Mouse (Mus musculus): ENCODE data around the gene Swap70. TPM values are rescaled to one million over a fixed set of nuclear protein-coding genes. Genes with fewer than 3 reads are reported as not detected.
"Not testable (repeated sequence)": the region's sequence is repeated elsewhere in the genome, so short reads cannot be mapped to it uniquely, and the experiment has no call there.

Swap70 gene
- polyA plus RNA-seq, 1 experiment from 2014 or later = 22.8 TPM

DNA sequence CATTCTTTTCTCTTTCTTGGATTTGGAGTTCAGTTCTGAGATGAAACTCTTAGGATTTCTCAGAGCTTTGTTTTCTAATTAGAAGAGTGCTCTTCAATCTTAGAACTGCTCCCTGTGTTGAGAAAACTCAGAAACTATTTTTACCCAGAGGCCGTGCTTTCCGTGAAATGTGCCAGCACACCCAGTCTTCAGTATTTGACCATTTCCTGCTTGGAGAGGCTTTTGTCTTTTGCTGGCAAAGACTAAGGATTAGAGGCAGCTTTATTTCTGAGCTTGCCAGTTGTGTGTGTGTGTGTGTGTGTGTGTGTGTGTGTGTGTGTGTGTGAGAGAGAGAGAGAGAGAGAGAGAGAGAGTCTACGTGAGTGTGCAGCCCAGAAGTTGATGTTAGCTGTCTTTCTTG lies 6.6 kb upstream of the Swap70 start:
- no peaks in the 10 kb centered on the region for H3K36me3 ChIP-seq
- 75% methylated on average over 3 of the region's 3 CpGs for WGBS
- no peak overlapping the region for H3K27ac ChIP-seq
- no peaks in the 10 kb centered on the region for H3K9me3 ChIP-seq
- H3K4me1 ChIP-seq = no peaks in the 10 kb centered on the region
- no peak overlapping the region for H3K4me3 ChIP-seq
- H3K27me3 ChIP-seq (ENCODE audit: insufficient read depth, poor library complexity, severe bottlenecking) = no peaks in the 10 kb centered on the region
- no peak for DNase-seq (ENCODE audit: low spot score)

DNA sequence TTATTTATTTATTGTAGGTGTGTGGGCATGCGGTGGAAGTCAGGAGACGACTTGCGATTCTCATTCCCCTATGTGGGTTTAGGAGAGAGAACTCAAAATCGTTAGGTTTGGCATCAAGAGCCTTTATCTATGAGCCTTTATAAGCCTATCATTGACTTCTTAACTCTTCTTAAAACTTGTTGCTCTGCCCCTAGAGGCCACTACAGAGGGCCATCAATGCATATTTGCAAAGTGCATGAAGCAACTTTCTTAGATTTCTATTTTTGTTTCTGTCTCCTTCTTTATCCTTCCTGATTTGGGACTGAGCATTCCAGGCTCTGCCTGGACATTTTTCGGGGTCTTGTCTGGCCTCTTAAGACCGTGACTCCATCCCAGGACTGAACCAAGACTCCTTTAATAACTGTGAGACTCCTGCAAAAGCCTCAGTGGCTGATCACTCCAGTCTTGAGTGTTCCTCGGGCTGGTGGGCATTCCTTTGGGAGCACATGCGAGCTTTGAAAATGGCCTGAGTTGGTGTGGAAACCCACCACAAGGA lies 393 bp upstream of the Swap70 start:
- no peak for DNase-seq (ENCODE audit: low spot score)
- H3K4me1 ChIP-seq = peaks cover 12% of the 10 kb centered on the region
- WGBS = 15% methylated on average over 8 of the region's 8 CpGs
- no peaks in the 10 kb centered on the region for H3K9me3 ChIP-seq
- H3K27me3 ChIP-seq (ENCODE audit: insufficient read depth, poor library complexity, severe bottlenecking) = no peaks in the 10 kb centered on the region
- H3K4me3 ChIP-seq = peak overlapping the region; percentile 86
- H3K27ac ChIP-seq = peak overlapping the region; percentile 98
- H3K36me3 ChIP-seq = peaks cover 8% of the 10 kb centered on the region

- H3K4me1 ChIP-seq = peaks cover 12% of the 10 kb centered on the region
- 23% methylated on average over 12 of the region's 12 CpGs for WGBS
- no peak for DNase-seq (ENCODE audit: low spot score)
- H3K9me3 ChIP-seq = no peaks in the 10 kb centered on the region
- H3K36me3 ChIP-seq = peaks cover 14% of the 10 kb centered on the region
- H3K27ac ChIP-seq = peak overlapping the region; percentile 98
- H3K4me3 ChIP-seq = peak overlapping the region; percentile 86
- H3K27me3 ChIP-seq (ENCODE audit: insufficient read depth, poor library complexity, severe bottlenecking) = no peaks in the 10 kb centered on the region
Measured at GRCm38 (mm10) chr7:110222583-110223182, 1.2 kb downstream of the Swap70 start.

DNA sequence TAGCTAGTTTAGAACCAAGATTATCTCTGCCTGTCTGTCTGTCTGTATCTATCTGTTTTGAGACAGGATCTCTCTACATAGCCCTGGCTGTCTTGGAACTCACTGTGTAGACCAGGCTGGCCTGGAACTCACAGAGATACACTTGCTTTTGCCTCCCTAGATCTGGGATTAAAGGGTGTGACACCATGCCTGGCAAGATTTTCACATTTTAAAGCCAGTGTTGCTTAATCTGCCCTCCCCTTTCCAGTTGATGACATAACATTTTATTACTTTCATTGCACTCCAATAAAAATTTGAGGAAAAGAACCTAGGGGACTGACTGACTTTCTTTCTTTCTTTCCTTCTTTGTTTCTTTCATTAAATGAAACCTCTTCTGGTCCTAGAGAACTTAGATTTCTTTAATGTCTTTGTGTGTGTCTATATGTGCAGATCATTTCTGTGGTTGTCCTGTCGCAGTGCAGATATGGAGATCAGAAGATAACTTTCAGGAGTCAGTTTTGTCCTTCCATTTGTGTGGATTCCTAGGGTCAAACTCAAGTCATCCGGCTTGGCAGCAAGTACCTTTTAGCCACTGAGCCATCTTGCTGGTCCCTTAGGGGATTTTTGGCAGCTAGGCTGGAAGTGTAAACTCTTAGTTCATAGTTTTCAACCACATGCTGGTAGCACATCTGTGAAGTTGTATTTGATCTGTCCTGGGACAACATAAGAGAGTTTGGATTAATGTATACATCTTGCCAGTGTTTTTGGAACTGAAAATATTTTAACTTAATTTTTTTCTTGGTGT lies 2.4 kb downstream of the Swap70 start:
- DNase-seq (ENCODE audit: low spot score) = no peak
- no peak overlapping the region for H3K27ac ChIP-seq
- 73% methylated on average over 2 of the region's 2 CpGs for WGBS

GRCm38 (mm10) chr7:110226484-110226883 lies 5.0 kb downstream of the Swap70 start:
- DNase-seq (ENCODE audit: low spot score) = no peak
- 91% methylated on average over 5 of the region's 5 CpGs for WGBS
- Histone ChIP-seq H3K4me1 (peaks cover 6% of the 10 kb centered on the region; the same call in 1 of the 2 replicates), H3K36me3 (peaks cover 14% of the 10 kb centered on the region), H3K27me3 (ENCODE audit: insufficient read depth, poor library complexity, severe bottlenecking) (no peaks in the 10 kb centered on the region), H3K4me3 (no peak overlapping the region), H3K9me3 (no peaks in the 10 kb centered on the region), H3K27ac (no peak overlapping the region)

More for the DNA sequence above, 2.4 kb downstream of the Swap70 start:
- peaks cover 14% of the 10 kb centered on the region for H3K36me3 ChIP-seq
- H3K27me3 ChIP-seq (ENCODE audit: insufficient read depth, poor library complexity, severe bottlenecking) = no peaks in the 10 kb centered on the region
- 0 out of 2 replicates have a peak overlapping the region, but pooled peaks have one; percentile 86 for H3K4me3 ChIP-seq
- H3K9me3 ChIP-seq = no peaks in the 10 kb centered on the region
- H3K4me1 ChIP-seq = peaks cover 12% of the 10 kb centered on the region

- no peak overlapping the region for H3K4me3 ChIP-seq
- H3K27ac ChIP-seq = no peak overlapping the region; the same call in 1 of the 2 replicates
- H3K27me3 ChIP-seq (ENCODE audit: insufficient read depth, poor library complexity, severe bottlenecking) = no peaks in the 10 kb centered on the region
- WGBS = 72% methylated on average over 6 of the region's 6 CpGs
- peaks cover 14% of the 10 kb centered on the region for H3K36me3 ChIP-seq
- no peak for DNase-seq (ENCODE audit: low spot score)
- H3K9me3 ChIP-seq = no peaks in the 10 kb centered on the region
- no peaks in the 10 kb centered on the region for H3K4me1 ChIP-seq
Measured at GRCm38 (mm10) chr7:110229967-110230366, 8.5 kb downstream of the Swap70 start.

DNA sequence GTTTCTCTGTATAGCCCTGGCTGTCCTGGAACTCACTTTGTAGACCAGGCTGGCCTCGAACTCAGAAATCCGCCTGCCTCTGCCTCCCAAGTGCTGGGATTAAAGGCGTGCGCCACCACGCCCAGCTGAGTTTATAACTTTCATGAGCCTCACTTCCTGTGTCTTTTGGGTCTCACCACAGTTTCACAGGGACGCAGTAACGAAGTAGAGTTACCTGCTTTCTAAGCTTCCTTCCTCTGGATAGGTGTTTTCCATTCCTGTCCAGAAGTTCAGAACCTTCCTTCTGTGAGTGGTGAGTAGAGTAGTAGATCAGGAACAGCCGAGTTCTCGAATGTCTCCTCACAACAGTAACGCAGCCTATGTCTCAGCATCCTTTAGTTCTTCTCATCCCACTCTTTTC lies 9.6 kb downstream of the Swap70 start:
- not testable (repeated sequence) for H3K9me3 ChIP-seq; H3K4me1 ChIP-seq; H3K4me3 ChIP-seq; DNase-seq (ENCODE audit: low spot score); H3K36me3 ChIP-seq; H3K27me3 ChIP-seq (ENCODE audit: insufficient read depth, poor library complexity, severe bottlenecking); H3K27ac ChIP-seq
- WGBS = 95% methylated on average over 10 of the region's 10 CpGs

GRCm38 (mm10) chr7:110236085-110236484 lies 14.6 kb downstream of the Swap70 start:
- WGBS = 77% methylated on average over 4 of the region's 4 CpGs
- Histone ChIP-seq H3K27me3 (ENCODE audit: insufficient read depth, poor library complexity, severe bottlenecking) (no peaks in the 10 kb centered on the region), H3K4me3 (no peak overlapping the region)

DNA sequence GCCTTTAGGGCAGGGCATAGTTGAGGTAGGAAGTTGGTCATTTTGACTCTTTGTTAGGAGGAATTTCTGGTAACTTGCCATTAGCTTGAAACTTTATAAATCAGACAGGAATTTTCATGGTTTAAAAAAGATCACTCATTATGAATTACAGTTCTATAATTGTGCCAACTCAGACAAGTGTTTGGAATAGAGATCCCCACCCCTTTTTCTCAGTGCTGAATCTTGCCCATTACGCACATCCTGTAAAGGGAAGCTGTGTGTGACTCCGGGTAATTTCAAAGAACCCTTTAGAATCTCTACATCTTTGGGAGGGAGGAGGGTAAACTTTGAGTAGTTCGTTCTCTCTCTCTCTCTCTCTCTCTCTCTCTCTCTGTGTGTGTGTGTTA lies 15.9 kb downstream of the Swap70 start:
- peaks cover 24% of the 10 kb centered on the region for H3K4me1 ChIP-seq
- H3K9me3 ChIP-seq = no peaks in the 10 kb centered on the region
- no peak for DNase-seq (ENCODE audit: low spot score)
- 47% methylated on average over 3 of the region's 3 CpGs for WGBS
- H3K36me3 ChIP-seq = no peaks in the 10 kb centered on the region
- no peaks in the 10 kb centered on the region for H3K27me3 ChIP-seq (ENCODE audit: insufficient read depth, poor library complexity, severe bottlenecking)
- H3K27ac ChIP-seq = peak overlapping the region; percentile 67
- no peak overlapping the region for H3K4me3 ChIP-seq

More at GRCm38 (mm10) chr7:110236085-110236484, 14.6 kb downstream of the Swap70 start:
- Histone ChIP-seq H3K36me3 (no peaks in the 10 kb centered on the region), H3K4me1 (peaks cover 23% of the 10 kb centered on the region), H3K27ac (no peak overlapping the region), H3K9me3 (no peaks in the 10 kb centered on the region)
- DNase-seq (ENCODE audit: low spot score) = no peak

DNA sequence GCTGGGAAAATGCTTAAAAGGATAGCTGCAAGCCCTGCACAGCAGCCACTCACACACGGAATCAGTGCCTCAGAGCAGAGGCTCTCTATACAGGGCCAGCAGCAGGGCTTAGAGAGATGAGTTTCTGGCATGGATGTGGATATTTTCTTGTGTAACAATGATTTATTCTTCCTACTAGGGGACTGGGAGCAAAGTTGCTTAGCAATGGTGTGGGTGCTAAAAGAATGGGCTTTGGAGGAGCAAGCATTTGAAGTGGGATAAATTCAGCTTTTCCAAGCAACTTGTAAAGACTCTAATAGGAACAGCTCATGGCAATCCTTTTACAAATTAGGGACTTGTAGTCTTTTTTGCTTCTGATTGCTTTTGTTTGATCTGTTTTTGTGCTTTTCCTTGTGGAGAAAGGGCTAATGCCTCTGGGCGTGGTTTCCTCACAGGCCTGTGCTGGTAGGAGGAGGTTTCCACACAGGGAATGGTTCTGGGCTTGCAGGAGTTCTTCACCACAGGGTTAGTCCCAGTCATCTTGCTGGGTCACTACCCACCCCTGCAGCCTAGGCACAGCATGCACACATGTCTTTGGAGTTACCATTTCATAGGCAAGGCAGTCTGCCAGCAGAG lies 16.4 kb downstream of the Swap70 start:
- H3K4me3 ChIP-seq = no peak overlapping the region
- H3K27me3 ChIP-seq (ENCODE audit: insufficient read depth, poor library complexity, severe bottlenecking) = no peaks in the 10 kb centered on the region
- H3K4me1 ChIP-seq = peaks cover 27% of the 10 kb centered on the region
- H3K9me3 ChIP-seq = no peaks in the 10 kb centered on the region
- H3K36me3 ChIP-seq = no peaks in the 10 kb centered on the region
- no peak for DNase-seq (ENCODE audit: low spot score)
- 53% methylated on average over 2 of the region's 2 CpGs for WGBS
- H3K27ac ChIP-seq = peak overlapping the region; percentile 67

- Histone ChIP-seq H3K27ac (no peak overlapping the region), H3K9me3 (no peaks in the 10 kb centered on the region), H3K27me3 (ENCODE audit: insufficient read depth, poor library complexity, severe bottlenecking) (no peaks in the 10 kb centered on the region), H3K36me3 (no peaks in the 10 kb centered on the region), H3K4me3 (no peak overlapping the region), H3K4me1 (peaks cover 29% of the 10 kb centered on the region)
- WGBS = 87% methylated on average over 4 of the region's 4 CpGs
- DNase-seq (ENCODE audit: low spot score) = no peak
Measured at GRCm38 (mm10) chr7:110239590-110239989, 18.1 kb downstream of the Swap70 start.

DNA sequence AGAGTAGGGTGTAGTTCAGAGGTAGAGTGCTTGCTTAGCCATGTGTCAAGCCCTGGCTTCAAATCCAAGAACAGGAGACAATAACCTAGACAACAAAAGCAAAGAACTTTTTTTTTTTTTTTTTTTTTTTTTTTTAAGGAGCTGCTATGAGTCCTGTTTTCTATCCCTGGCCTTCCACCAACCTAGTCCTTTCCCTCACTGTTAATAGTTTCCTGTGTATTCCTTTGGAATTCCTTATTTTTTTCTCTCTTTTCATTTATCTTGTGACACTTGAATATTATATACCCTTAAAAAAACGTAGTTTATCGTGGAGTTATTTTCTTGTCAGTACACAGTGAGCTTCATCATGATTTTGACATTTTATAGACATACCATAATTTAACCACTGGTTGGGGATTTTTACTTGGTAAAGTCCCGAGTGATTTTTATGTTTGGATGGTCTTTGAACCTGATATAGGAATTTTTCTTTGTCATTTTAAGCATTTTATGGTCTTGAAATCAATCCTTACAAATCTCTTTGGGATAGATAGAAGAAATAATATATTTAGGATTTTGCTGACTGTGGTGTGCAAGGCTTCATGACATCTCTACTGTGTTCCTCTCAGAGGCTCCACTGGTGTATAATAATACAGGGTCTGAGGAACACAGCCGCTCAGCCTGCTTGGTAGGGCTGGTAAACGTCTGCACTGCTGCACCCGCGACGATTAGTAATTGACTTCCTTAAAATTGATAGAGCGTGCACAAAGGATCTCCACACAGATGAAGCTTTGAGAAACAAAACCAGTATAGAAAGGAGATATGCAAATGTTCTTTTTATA lies 20.2 kb downstream of the Swap70 start:
- no peak overlapping the region for H3K4me3 ChIP-seq
- WGBS = 76% methylated on average over 9 of the region's 9 CpGs
- no peaks in the 10 kb centered on the region for H3K27me3 ChIP-seq (ENCODE audit: insufficient read depth, poor library complexity, severe bottlenecking)

More for the DNA sequence above, 20.2 kb downstream of the Swap70 start:
- 0 out of 2 replicates have a peak, but pooled peaks cover 4% of the 10 kb centered on the region for H3K36me3 ChIP-seq
- peaks cover 34% of the 10 kb centered on the region for H3K4me1 ChIP-seq
- DNase-seq (ENCODE audit: low spot score) = no peak
- H3K9me3 ChIP-seq = no peaks in the 10 kb centered on the region
- no peak overlapping the region for H3K27ac ChIP-seq

Measured in heart, embryonic 10.5 days (tissue).